Mouse (Mus musculus) intestine, embryonic 16.5 days (tissue): ENCODE data around the gene Pald1. TPM values are rescaled to one million over a fixed set of nuclear protein-coding genes. Genes with fewer than 3 reads are reported as not detected.
A peak's percentile ranks its signal among the peaks of the same experiment; 100 is the strongest.

ENCODE experiments used
- ATAC-seq: fragments of 200-750 bp; cut with Nextera tagmentation; 2 replicates; pipeline ENCODE4 v1.8.0; 2017; ENCODE audit warnings: moderate TSS enrichment, moderate library complexity
- H3K27ac ChIP-seq: fragments of 300-500 bp; sonication (generic); 2 replicates; pipeline ENCODE4 v1.5.1; 2014; ENCODE audit warnings: mild to moderate bottlenecking, low read length
- H3K27me3 ChIP-seq: fragments of 300-500 bp; sonication (generic); replicated peaks from 2 replicates; pipeline ENCODE4 v1.6.1; 2014; ENCODE audit warnings: low read length, control low read depth, mixed read lengths; ENCODE audit not compliant: control insufficient read depth, insufficient read depth
- H3K36me3 ChIP-seq: fragments of 300-500 bp; sonication (generic); 2 replicates; pipeline ENCODE4 v1.6.1; 2014; ENCODE audit warnings: low read length, control low read depth; ENCODE audit not compliant: control insufficient read depth, insufficient read depth
- H3K4me1 ChIP-seq: fragments of 300-500 bp; sonication (generic); 2 replicates; pipeline ENCODE4 v1.6.1; 2014; ENCODE audit warnings: low read length, control low read depth, mixed read lengths; ENCODE audit not compliant: control insufficient read depth, insufficient read depth
- H3K4me2 ChIP-seq: fragments of 300-500 bp; sonication (generic); 2 replicates; pipeline ENCODE4 v1.6.1; 2014; ENCODE audit warnings: low read depth, low read length, control low read depth
- H3K4me3 ChIP-seq: fragments of 300-500 bp; sonication (generic); 2 replicates; pipeline ENCODE4 v1.5.1; 2014; ENCODE audit warnings: mild to moderate bottlenecking, low read length
- H3K9ac ChIP-seq: fragments of 300-500 bp; sonication (generic); 2 replicates; pipeline ENCODE4 v1.6.1; 2014; ENCODE audit warnings: low read depth, low read length
- H3K9me3 ChIP-seq: fragments of 300-500 bp; sonication (generic); 2 replicates; pipeline ENCODE4 v1.6.1; 2016; ENCODE audit warnings: low read length, control low read depth; ENCODE audit not compliant: control insufficient read depth
- WGBS: fragments of 180-500 bp; shearing (Covaris S2); extraction: QIAGEN DNeasy Blood & Tissue Kit; methylation state at CpG from one replicate; pipeline ENCODE4 v1.1.7; 2014; 5-methylcytosine and 5-hydroxymethylcytosine counted together
- polyA plus RNA-seq: library from polyadenylated mRNA; unstranded; fragments of >200 nt; fragmentation: Nextera tagmentation; extraction: Ambion mirVana; gene quantifications from 2 replicates; pipeline ENCODE4 v1.2.1, GENCODE M21; 2015

The Pald1 gene
- polyA plus RNA-seq, 1 experiment from 2014 or later = 13.2 TPM

- Histone ChIP-seq H3K9me3 (no peaks in the 10 kb centered on the region), H3K4me1 (peaks cover 6% of the 10 kb centered on the region; the same call in 1 of the 2 replicates), H3K4me2 (0 out of 2 replicates have a peak overlapping the region, but pooled peaks have one; percentile 2), H3K27ac (no peak overlapping the region), H3K36me3 (no peaks in the 10 kb centered on the region), H3K9ac (0 out of 2 replicates have a peak overlapping the region, but pooled peaks have one; percentile 6), H3K4me3 (no peak overlapping the region), H3K27me3 (no peaks in the 10 kb centered on the region)
- 27% methylated on average over 9 of the region's 9 CpGs for WGBS
- peak; percentile 47; the same call in 1 of the 2 replicates for ATAC-seq
Observed at GRCm38 (mm10) chr10:61394476-61395136, 11.3 kb upstream of the Pald1 start.

GRCm38 (mm10) chr10:61392584-61392983, 9.3 kb upstream of the Pald1 start:
- Histone ChIP-seq H3K4me2 (no peak overlapping the region), H3K9ac (no peak overlapping the region), H3K4me1 (peaks cover 4% of the 10 kb centered on the region; the same call in 1 of the 2 replicates), H3K9me3 (no peaks in the 10 kb centered on the region), H3K36me3 (no peaks in the 10 kb centered on the region), H3K27ac (no peak overlapping the region), H3K4me3 (no peak overlapping the region), H3K27me3 (no peaks in the 10 kb centered on the region)
- 33% methylated on average over 4 of the region's 4 CpGs for WGBS
- ATAC-seq = no peak

DNA sequence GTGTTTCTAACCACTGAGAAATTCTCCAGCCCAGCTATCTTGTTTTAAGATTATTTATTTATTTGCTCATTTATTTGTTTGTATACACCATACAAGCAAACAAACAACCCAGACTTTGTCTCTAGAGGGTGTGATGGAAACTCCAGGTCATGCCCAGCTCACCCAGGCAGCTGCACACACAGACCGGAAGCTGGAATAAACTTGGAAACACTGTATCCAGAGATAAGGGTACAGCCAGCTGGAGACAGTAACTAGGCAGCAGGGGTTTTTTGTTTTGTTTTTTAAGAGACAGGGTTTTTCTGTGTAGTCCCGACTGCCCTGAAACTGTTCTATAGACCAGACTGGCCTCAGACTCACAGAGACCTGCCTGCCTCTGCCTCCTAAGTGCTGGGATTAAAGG, 6.8 kb upstream of the Pald1 start:
- H3K4me1 ChIP-seq = peaks cover 4% of the 10 kb centered on the region; the same call in 1 of the 2 replicates
- H3K36me3 ChIP-seq = no peaks in the 10 kb centered on the region
- no peak for ATAC-seq
- H3K27me3 ChIP-seq = no peaks in the 10 kb centered on the region
- WGBS = 68% methylated on average over 2 of the region's 2 CpGs
- H3K27ac ChIP-seq = no peak overlapping the region
- no peak overlapping the region for H3K4me2 ChIP-seq
- no peak overlapping the region for H3K9ac ChIP-seq
- H3K4me3 ChIP-seq = no peak overlapping the region
- H3K9me3 ChIP-seq = no peaks in the 10 kb centered on the region

GRCm38 (mm10) chr10:61389020-61389419, 5.7 kb upstream of the Pald1 start:
- Histone ChIP-seq H3K4me2 (no peak overlapping the region), H3K9me3 (no peaks in the 10 kb centered on the region), H3K4me1 (peaks cover 3% of the 10 kb centered on the region), H3K4me3 (no peak overlapping the region), H3K27me3 (no peaks in the 10 kb centered on the region), H3K27ac (no peak overlapping the region), H3K9ac (0 out of 2 replicates have a peak overlapping the region, but pooled peaks have one; percentile 14), H3K36me3 (no peaks in the 10 kb centered on the region)
- no peak for ATAC-seq
- 62% methylated on average over 5 of the region's 5 CpGs for WGBS

GRCm38 (mm10) chr10:61386284-61386683, 3.0 kb upstream of the Pald1 start:
- H3K4me1 ChIP-seq = peaks cover 14% of the 10 kb centered on the region
- H3K9ac ChIP-seq = no peak overlapping the region
- H3K36me3 ChIP-seq = no peaks in the 10 kb centered on the region
- no peak overlapping the region for H3K27ac ChIP-seq
- 56% methylated on average over 6 of the region's 6 CpGs for WGBS
- no peak overlapping the region for H3K4me2 ChIP-seq
- no peaks in the 10 kb centered on the region for H3K9me3 ChIP-seq
- H3K27me3 ChIP-seq = no peaks in the 10 kb centered on the region
- no peak for ATAC-seq
- H3K4me3 ChIP-seq = no peak overlapping the region

DNA sequence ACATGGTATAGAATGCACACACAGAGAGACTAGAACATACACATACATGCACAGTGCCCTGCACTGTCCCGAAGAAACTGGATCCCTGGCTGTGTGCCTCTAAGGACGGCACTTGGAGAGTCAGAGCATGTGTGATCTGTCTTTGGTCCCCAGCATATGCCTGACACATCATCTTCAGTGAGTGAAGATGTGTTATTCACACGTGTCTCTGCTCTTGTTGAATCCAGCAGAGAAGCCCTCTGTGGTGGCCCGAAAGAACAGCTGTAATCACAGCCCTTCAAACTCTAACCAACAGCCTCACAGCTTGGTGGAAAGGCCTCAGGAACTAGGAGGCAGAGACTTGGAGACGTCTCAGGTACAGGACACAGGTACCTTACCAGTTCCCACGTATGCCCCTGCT, 1.8 kb upstream of the Pald1 start:
- Histone ChIP-seq H3K4me3 (no peak overlapping the region), H3K27ac (no peak overlapping the region), H3K4me1 (peaks cover 20% of the 10 kb centered on the region), H3K9me3 (no peaks in the 10 kb centered on the region), H3K9ac (no peak overlapping the region), H3K36me3 (no peaks in the 10 kb centered on the region), H3K27me3 (no peaks in the 10 kb centered on the region), H3K4me2 (no peak overlapping the region)
- 79% methylated on average over 6 of the region's 6 CpGs for WGBS
- no peak for ATAC-seq

GRCm38 (mm10) chr10:61383715-61384047, 351 bp upstream of the Pald1 start:
- Histone ChIP-seq H3K4me3 (peak overlapping the region; percentile 66), H3K27me3 (no peaks in the 10 kb centered on the region), H3K4me1 (peaks cover 25% of the 10 kb centered on the region), H3K27ac (no peak overlapping the region), H3K36me3 (no peaks in the 10 kb centered on the region), H3K9ac (peak overlapping the region; percentile 69), H3K4me2 (peak overlapping the region; percentile 93), H3K9me3 (no peaks in the 10 kb centered on the region)
- no peak; the same call in 1 of the 2 replicates for ATAC-seq
- WGBS = 11% methylated on average over 11 of the region's 11 CpGs

GRCm38 (mm10) chr10:61382281-61382731, 1.0 kb downstream of the Pald1 start:
- H3K36me3 ChIP-seq = no peaks in the 10 kb centered on the region
- peaks cover 25% of the 10 kb centered on the region for H3K4me1 ChIP-seq
- H3K27me3 ChIP-seq = no peaks in the 10 kb centered on the region
- no peak overlapping the region for H3K27ac ChIP-seq
- WGBS = 7% methylated on average over 8 of the region's 8 CpGs
- peak overlapping the region; percentile 69 for H3K9ac ChIP-seq
- H3K4me3 ChIP-seq = peak overlapping the region; percentile 66
- H3K4me2 ChIP-seq = peak overlapping the region; percentile 93
- no peaks in the 10 kb centered on the region for H3K9me3 ChIP-seq
- no peak for ATAC-seq

DNA sequence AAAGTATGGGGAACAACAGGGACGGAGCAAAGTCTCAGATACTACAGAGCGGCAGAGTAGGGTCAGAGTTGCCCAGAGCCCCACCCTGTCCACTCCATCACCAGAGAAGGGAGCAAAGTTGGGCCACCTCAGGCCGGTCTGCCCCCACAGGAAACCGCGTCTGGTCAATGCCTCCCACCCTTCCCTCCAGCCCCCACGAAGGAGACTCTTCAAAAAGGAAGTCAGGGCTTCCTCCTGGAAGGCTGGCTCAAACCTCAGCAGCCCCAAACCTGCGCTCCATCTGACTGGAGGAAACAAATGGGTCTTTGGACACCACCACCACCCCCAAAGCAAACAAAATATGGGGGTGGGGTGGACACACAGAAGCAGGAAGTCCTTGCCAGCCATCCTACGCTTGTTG, 1.5 kb downstream of the Pald1 start:
- Histone ChIP-seq H3K4me3 (peak overlapping the region; percentile 66), H3K27me3 (no peaks in the 10 kb centered on the region), H3K4me2 (peak overlapping the region; percentile 93), H3K4me1 (peaks cover 25% of the 10 kb centered on the region), H3K9me3 (no peaks in the 10 kb centered on the region), H3K27ac (no peak overlapping the region), H3K9ac (peak overlapping the region; percentile 69), H3K36me3 (no peaks in the 10 kb centered on the region)
- no peak for ATAC-seq
- 13% methylated on average over 8 of the region's 8 CpGs for WGBS
